10 mouse cellular contexts compared by ENCODE assay signal in the genomic region with DNA sequence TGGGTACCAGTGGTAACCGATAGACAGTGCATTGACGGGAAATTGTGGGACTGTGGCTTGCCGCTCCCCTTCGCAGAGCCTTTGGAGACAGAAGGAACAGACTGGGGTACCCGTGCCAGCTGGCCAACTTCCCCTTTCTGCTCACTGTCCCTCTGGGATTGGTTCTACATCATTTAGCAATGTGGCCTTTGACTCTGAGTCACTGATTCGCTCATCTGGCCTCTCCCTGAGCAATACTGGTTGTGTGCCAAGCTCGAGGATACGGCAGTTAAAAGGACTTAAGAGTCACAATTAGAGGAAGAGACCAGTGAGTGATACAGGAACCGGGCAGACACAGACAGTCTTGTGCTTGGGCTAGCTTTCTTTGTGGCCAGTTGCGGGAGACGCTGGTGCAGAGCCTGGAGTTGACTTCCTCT.
DNase-seq lines count a peak whose midpoint lies in the region; ATAC-seq and TF ChIP-seq lines count a peak whose summit lies in the region.
"Had no signal": no experiment of that assay in that cellular context is flagged by ENCODE, and none has a peak within 500 bp of the region (broad histone marks: within the 10 kb centered on the region; RNA-seq: fewer than 3 reads in every experiment).

No protein-coding gene starts in this region.

- H3K9ac ChIP-seq in lung, embryonic 14.5 days = no peak overlapping the region
- H3K9ac ChIP-seq in lung, postnatal 0 days (replicated peaks; ENCODE audit: low read depth) = no peak overlapping the region
- H3K9ac ChIP-seq: embryonic facial prominence, embryonic 12.5 days had no signal

- TF ChIP-seq EP300 in lung, postnatal 0 days (IDR thresholded peaks at IDR 0.05) = no peak

- intact Hi-C loops in gastrocnemius, postnatal 14 days (cut with DNase I; ENCODE audit: low total_unique reads) = no loop called here

- H3K4me2 ChIP-seq in lung, embryonic 14.5 days = no peak overlapping the region
- no peak overlapping the region for H3K4me2 ChIP-seq in lung, postnatal 0 days (replicated peaks; ENCODE audit: low read depth, low read length)
- H3K4me2 ChIP-seq: embryonic facial prominence, embryonic 12.5 days had no signal

- DNase-seq in lung, embryonic 14.5 days = peak; percentile 62
- DNase-seq in lung, postnatal 25 days (ENCODE audit: low spot score) = no peak
- peak; percentile 74 for DNase-seq in adrenal gland, postnatal 10 days
- peak; percentile 73 for DNase-seq in gastrocnemius, postnatal 14 days
- DNase-seq in lung, postnatal 0 days (ENCODE audit: low spot score) = peak; percentile 56
- DNase-seq in layer of hippocampus, adult 8-10 months (ENCODE audit: low spot score in 2 of 2) = no peak
- no peak for DNase-seq in right cerebral cortex, postnatal 4 days

- no peak overlapping the region for H3K27ac ChIP-seq in lung, embryonic 14.5 days (ENCODE audit: low read depth)
- no peak overlapping the region for H3K27ac ChIP-seq in lung, postnatal 0 days (ENCODE audit: low read length)
- H3K27ac ChIP-seq: embryonic facial prominence, embryonic 12.5 days; layer of hippocampus, adult 2 months had no signal

- H3K9me3 ChIP-seq in lung, embryonic 14.5 days (ENCODE audit: low read depth, low read length) = no peaks in the 10 kb centered on the region
- H3K9me3 ChIP-seq in lung, postnatal 0 days (ENCODE audit: low read length) = no peaks in the 10 kb centered on the region

- H3K36me3 ChIP-seq in lung, embryonic 14.5 days (ENCODE audit: insufficient read depth) = no peaks in the 10 kb centered on the region
- H3K36me3 ChIP-seq in lung, postnatal 0 days (ENCODE audit: insufficient read depth, low read length) = no peaks in the 10 kb centered on the region
- H3K36me3 ChIP-seq: embryonic facial prominence, embryonic 12.5 days had no signal

- TF ChIP-seq CTCF in lung, embryonic 14.5 days (IDR thresholded peaks at IDR 0.05; ENCODE audit: low read depth) = no peak
- no peak for TF ChIP-seq CTCF in lung, postnatal 0 days (IDR thresholded peaks at IDR 0.05)

- H3K4me3 ChIP-seq in lung, embryonic 14.5 days (ENCODE audit: low read depth, low read length) = no peak overlapping the region
- H3K4me3 ChIP-seq in lung, postnatal 0 days (ENCODE audit: low read depth, low read length) = no peak overlapping the region
- H3K4me3 ChIP-seq: embryonic facial prominence, embryonic 12.5 days; layer of hippocampus, adult 2 months; megakaryocyte, embryonic 14.5 days had no signal

- H3K4me1 ChIP-seq in lung, embryonic 14.5 days (ENCODE audit: insufficient read depth) = peaks cover 2% of the 10 kb centered on the region; the same call in 1 of the 2 replicates
- H3K4me1 ChIP-seq in lung, postnatal 0 days (ENCODE audit: insufficient read depth, low read depth, low read length) = no peaks in the 10 kb centered on the region

- WGBS in lung, embryonic 14.5 days = 61% methylated on average over 11 of the region's 11 CpGs
- WGBS in lung, postnatal 0 days = 49% methylated on average over 11 of the region's 11 CpGs

- no peaks in the 10 kb centered on the region for H3K27me3 ChIP-seq in lung, embryonic 14.5 days (ENCODE audit: insufficient read depth, low read length)
- no peaks in the 10 kb centered on the region for H3K27me3 ChIP-seq in lung, postnatal 0 days (replicated peaks; ENCODE audit: insufficient read depth, low read length)
- H3K27me3 ChIP-seq: megakaryocyte, embryonic 14.5 days had no signal

- peak; percentile 35; the same call in 1 of the 2 replicates for ATAC-seq in lung, embryonic 14.5 days (ENCODE audit: insufficient read depth)
- ATAC-seq in lung, postnatal 0 days = peak; percentile 52

Comparison
In these comparisons a context has a peak if more than half of its experiments do, and no peak if none do; other contexts are left out.
1. DNase-seq: peak in lung, embryonic 14.5 days (single experiment), adrenal gland, postnatal 10 days (single experiment), gastrocnemius, postnatal 14 days (single experiment) and lung, postnatal 0 days (single experiment); none in lung, postnatal 25 days (single experiment), layer of hippocampus, adult 8-10 months (0 of 2) and right cerebral cortex, postnatal 4 days (single experiment).